Mouse (Mus musculus) limb, embryonic 13.5 days (tissue): Measurements from ENCODE around the gene Sox5. TPM values are rescaled to one million over a fixed set of nuclear protein-coding genes. Genes with fewer than 3 reads are reported as not detected.

Source experiments
- ATAC-seq: fragments of 200-750 bp; cut with Nextera tagmentation; 2 replicates; pipeline ENCODE4 v1.8.0; 2017; ENCODE audit warnings: low read depth, moderate number of reproducible peaks, moderate TSS enrichment; ENCODE audit not compliant: low FRiP score
- H3K27ac ChIP-seq: fragments of 300-500 bp; sonication (generic); 2 replicates; pipeline ENCODE4 v1.5.1; 2015; ENCODE audit warnings: inconsistent platforms, mild to moderate bottlenecking, moderate library complexity
- H3K27me3 ChIP-seq: fragments of 300-500 bp; sonication (generic); 2 replicates; pipeline ENCODE4 v1.6.1; 2015; ENCODE audit warnings: mild to moderate bottlenecking, inconsistent platforms
- H3K36me3 ChIP-seq: fragments of 300-500 bp; sonication (generic); 2 replicates; pipeline ENCODE4 v1.6.1; 2015; ENCODE audit warnings: inconsistent platforms, mild to moderate bottlenecking, moderate library complexity
- H3K4me1 ChIP-seq: fragments of 300-500 bp; sonication (generic); 2 replicates; pipeline ENCODE4 v1.6.1; 2015; ENCODE audit warnings: inconsistent platforms
- H3K4me2 ChIP-seq: fragments of 300-500 bp; sonication (generic); replicated peaks from 2 replicates; pipeline ENCODE4 v1.6.1; 2015; ENCODE audit warnings: inconsistent platforms, mild to moderate bottlenecking, moderate library complexity
- H3K4me3 ChIP-seq: fragments of 300-500 bp; sonication (generic); 2 replicates; pipeline ENCODE4 v1.5.1; 2015; ENCODE audit warnings: moderate library complexity, mild to moderate bottlenecking, inconsistent platforms
- H3K9ac ChIP-seq: fragments of 300-500 bp; sonication (generic); 2 replicates; pipeline ENCODE4 v1.6.1; 2015; ENCODE audit warnings: mild to moderate bottlenecking, inconsistent platforms
- H3K9me3 ChIP-seq: fragments of 300-500 bp; sonication (generic); 2 replicates; pipeline ENCODE4 v1.6.1; 2016; ENCODE audit warnings: inconsistent platforms
- WGBS: fragments of 180-500 bp; shearing (Covaris S2); methylation state at CpG from one replicate; pipeline ENCODE4 v1.1.7; 2015; 5-methylcytosine and 5-hydroxymethylcytosine counted together
- polyA plus RNA-seq: library from polyadenylated mRNA; unstranded; fragments of >200 nt; fragmentation: Nextera tagmentation; extraction: Ambion mirVana; gene quantifications from 2 replicates; pipeline ENCODE4 v1.2.1, GENCODE M21; 2015

Gene Sox5
- polyA plus RNA-seq, 1 experiment from 2014 or later, result 89.0 TPM

DNA sequence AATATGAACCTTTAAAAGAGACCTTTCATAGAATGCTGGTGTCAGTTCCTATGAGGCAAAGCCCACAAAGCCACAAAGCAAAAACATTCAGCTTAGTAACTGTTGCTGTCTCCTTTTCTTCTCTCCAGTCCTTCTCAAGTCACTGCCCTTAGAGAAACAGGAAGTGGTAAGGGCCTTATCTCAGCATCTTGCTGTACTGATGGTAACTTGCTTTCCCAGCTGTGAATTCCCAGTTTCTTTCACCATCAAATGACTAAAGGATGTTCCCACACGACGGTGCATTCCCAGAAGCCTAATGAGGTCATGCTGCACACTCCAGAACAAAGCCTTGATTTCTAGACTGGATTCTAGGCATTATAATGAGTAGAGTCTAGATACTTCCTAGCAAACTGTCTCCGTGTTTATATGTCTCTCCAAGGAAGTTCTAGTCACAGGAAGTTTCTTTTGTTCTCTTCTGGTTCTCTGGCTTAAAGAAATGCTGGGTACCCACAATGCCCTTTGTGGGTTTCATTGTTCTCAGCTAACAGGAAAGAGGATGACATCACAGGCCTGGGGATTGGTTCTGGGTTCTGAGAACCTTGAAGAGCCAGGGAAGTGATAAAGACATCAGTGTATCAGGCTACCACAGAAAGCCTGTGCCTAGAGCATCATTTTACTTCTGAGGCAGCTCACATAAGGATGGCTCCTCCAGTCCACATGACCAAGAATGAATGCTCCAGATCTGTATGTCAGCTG lies 111.2 kb downstream of the Sox5 start:
- Histone ChIP-seq H3K4me3 (no peak overlapping the region), H3K27ac (no peak overlapping the region), H3K36me3 (no peaks in the 10 kb centered on the region), H3K9ac (no peak overlapping the region), H3K27me3 (no peaks in the 10 kb centered on the region), H3K9me3 (0 out of 2 replicates have a peak, but pooled peaks cover 3% of the 10 kb centered on the region), H3K4me1 (no peaks in the 10 kb centered on the region), H3K4me2 (no peak overlapping the region)
- WGBS, result 70% methylated on average over 3 of the region's 3 CpGs
- no peak for ATAC-seq

DNA sequence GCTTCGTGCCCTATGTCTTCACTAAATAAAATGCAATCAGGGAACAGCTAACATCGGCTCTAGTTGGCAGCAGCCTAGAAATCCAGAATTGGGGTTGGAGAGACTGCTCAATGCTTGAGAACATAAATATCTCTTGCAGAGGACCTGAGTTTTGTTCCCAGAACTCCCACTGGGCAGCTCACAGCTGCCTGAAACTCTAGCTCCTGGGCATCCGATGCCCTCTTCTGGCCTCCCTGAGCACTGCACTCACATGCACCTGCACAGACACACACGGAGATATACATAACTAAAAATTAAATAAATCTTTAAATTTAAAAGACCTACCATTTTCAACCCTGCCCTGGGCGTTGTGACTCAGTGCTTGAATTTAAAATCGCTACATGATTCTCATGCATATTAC lies 115.2 kb downstream of the Sox5 start:
- no peak overlapping the region for H3K4me2 ChIP-seq
- WGBS, result 94% methylated on average over 6 of the region's 6 CpGs
- H3K36me3 ChIP-seq, result no peaks in the 10 kb centered on the region
- H3K27me3 ChIP-seq, result no peaks in the 10 kb centered on the region
- H3K4me3 ChIP-seq, result no peak overlapping the region
- H3K9me3 ChIP-seq, result 0 out of 2 replicates have a peak, but pooled peaks cover 3% of the 10 kb centered on the region
- no peak overlapping the region for H3K27ac ChIP-seq
- ATAC-seq, result no peak
- no peak overlapping the region for H3K9ac ChIP-seq
- no peaks in the 10 kb centered on the region for H3K4me1 ChIP-seq

- Histone ChIP-seq H3K4me1 (peaks cover 17% of the 10 kb centered on the region), H3K4me2 (no peak overlapping the region), H3K27me3 (no peaks in the 10 kb centered on the region), H3K9me3 (0 out of 2 replicates have a peak, but pooled peaks cover 3% of the 10 kb centered on the region), H3K36me3 (no peaks in the 10 kb centered on the region), H3K9ac (no peak overlapping the region), H3K4me3 (no peak overlapping the region), H3K27ac (no peak overlapping the region)
- ATAC-seq, result no peak
- WGBS, result 81% methylated on average over 9 of the region's 9 CpGs
These were observed 117.0 kb downstream of the Sox5 start for GRCm38 (mm10) chr6:144664765-144665164.

GRCm38 (mm10) chr6:144663516-144664074 lies 118.2 kb downstream of the Sox5 start:
- WGBS, result 63% methylated on average over 4 of the region's 4 CpGs
- Histone ChIP-seq H3K27ac (no peak overlapping the region), H3K36me3 (no peaks in the 10 kb centered on the region), H3K4me1 (peaks cover 25% of the 10 kb centered on the region), H3K9me3 (0 out of 2 replicates have a peak, but pooled peaks cover 3% of the 10 kb centered on the region), H3K4me2 (no peak overlapping the region), H3K9ac (no peak overlapping the region), H3K4me3 (no peak overlapping the region), H3K27me3 (no peaks in the 10 kb centered on the region)
- ATAC-seq, result no peak

GRCm38 (mm10) chr6:144659115-144660108 lies 122.4 kb downstream of the Sox5 start:
- H3K4me2 ChIP-seq, result no peak overlapping the region
- 76% methylated on average over 10 of the region's 10 CpGs for WGBS
- no peaks in the 10 kb centered on the region for H3K27me3 ChIP-seq
- H3K4me1 ChIP-seq, result peaks cover 25% of the 10 kb centered on the region
- H3K9ac ChIP-seq, result no peak overlapping the region
- H3K36me3 ChIP-seq, result no peaks in the 10 kb centered on the region
- no peak overlapping the region for H3K4me3 ChIP-seq
- peak; percentile 44; the same call in 1 of the 2 replicates for ATAC-seq
- H3K27ac ChIP-seq, result no peak overlapping the region
- H3K9me3 ChIP-seq, result no peaks in the 10 kb centered on the region

GRCm38 (mm10) chr6:144652876-144653275 lies 128.9 kb downstream of the Sox5 start:
- no peaks in the 10 kb centered on the region for H3K36me3 ChIP-seq
- peaks cover 11% of the 10 kb centered on the region for H3K4me1 ChIP-seq
- no peak overlapping the region for H3K4me2 ChIP-seq
- 71% methylated on average over 5 of the region's 5 CpGs for WGBS
- no peaks in the 10 kb centered on the region for H3K9me3 ChIP-seq
- H3K27ac ChIP-seq, result no peak overlapping the region
- no peak overlapping the region for H3K9ac ChIP-seq
- no peak overlapping the region for H3K4me3 ChIP-seq
- no peaks in the 10 kb centered on the region for H3K27me3 ChIP-seq
- no peak for ATAC-seq

GRCm38 (mm10) chr6:144648896-144649295 lies 132.9 kb downstream of the Sox5 start:
- Histone ChIP-seq H3K9ac (no peak overlapping the region), H3K4me2 (no peak overlapping the region), H3K9me3 (no peaks in the 10 kb centered on the region), H3K36me3 (no peaks in the 10 kb centered on the region), H3K27me3 (no peaks in the 10 kb centered on the region), H3K27ac (no peak overlapping the region), H3K4me3 (no peak overlapping the region), H3K4me1 (peaks cover 14% of the 10 kb centered on the region)
- WGBS, result 60% methylated on average over 9 of the region's 9 CpGs
- no peak for ATAC-seq

- 27% methylated on average over 4 of the region's 4 CpGs for WGBS
- no peak overlapping the region for H3K4me3 ChIP-seq
- H3K27me3 ChIP-seq, result no peaks in the 10 kb centered on the region
- no peak overlapping the region for H3K4me2 ChIP-seq
- no peak overlapping the region for H3K27ac ChIP-seq
- no peak; the same call in 1 of the 2 replicates for ATAC-seq
- H3K4me1 ChIP-seq, result peaks cover 14% of the 10 kb centered on the region
- H3K36me3 ChIP-seq, result no peaks in the 10 kb centered on the region
- no peak overlapping the region for H3K9ac ChIP-seq
- no peaks in the 10 kb centered on the region for H3K9me3 ChIP-seq
These were observed 133.6 kb downstream of the Sox5 start for GRCm38 (mm10) chr6:144648124-144648591.

DNA sequence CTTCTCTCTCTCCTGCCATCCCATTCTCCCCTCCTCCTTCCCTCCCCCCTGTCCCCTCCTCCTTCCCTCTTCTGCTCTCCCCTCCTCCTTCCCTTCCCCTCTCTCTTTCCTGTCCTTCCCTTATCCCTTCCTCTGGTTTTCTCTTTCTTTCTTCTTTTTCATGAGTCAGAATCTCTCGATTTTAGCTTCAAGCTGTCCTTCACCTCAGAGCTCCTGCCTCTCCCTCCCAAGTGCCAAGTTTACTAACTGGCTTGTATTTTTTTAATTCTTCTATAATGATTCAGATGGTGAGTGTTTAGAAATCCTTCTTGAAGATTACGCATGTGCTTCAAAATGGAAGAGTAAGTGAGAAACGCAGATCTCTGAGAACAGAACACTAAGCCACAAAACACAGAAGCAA lies 135.4 kb downstream of the Sox5 start:
- H3K4me1 ChIP-seq, result peaks cover 26% of the 10 kb centered on the region
- no peaks in the 10 kb centered on the region for H3K27me3 ChIP-seq
- H3K4me3 ChIP-seq, result no peak overlapping the region
- no peak overlapping the region for H3K4me2 ChIP-seq
- no peak overlapping the region for H3K9ac ChIP-seq
- H3K27ac ChIP-seq, result no peak overlapping the region
- no peaks in the 10 kb centered on the region for H3K36me3 ChIP-seq
- no peaks in the 10 kb centered on the region for H3K9me3 ChIP-seq
- ATAC-seq, result no peak
- 91% methylated on average over 3 of the region's 3 CpGs for WGBS

- no peak overlapping the region for H3K9ac ChIP-seq
- H3K27ac ChIP-seq, result no peak overlapping the region
- H3K27me3 ChIP-seq, result no peaks in the 10 kb centered on the region
- H3K4me1 ChIP-seq, result peaks cover 28% of the 10 kb centered on the region
- 91% methylated on average over 4 of the region's 4 CpGs for WGBS
- H3K4me2 ChIP-seq, result no peak overlapping the region
- H3K36me3 ChIP-seq, result no peaks in the 10 kb centered on the region
- no peaks in the 10 kb centered on the region for H3K9me3 ChIP-seq
- no peak overlapping the region for H3K4me3 ChIP-seq
- no peak for ATAC-seq
These were observed 136.0 kb downstream of the Sox5 start for GRCm38 (mm10) chr6:144645796-144646195.

DNA sequence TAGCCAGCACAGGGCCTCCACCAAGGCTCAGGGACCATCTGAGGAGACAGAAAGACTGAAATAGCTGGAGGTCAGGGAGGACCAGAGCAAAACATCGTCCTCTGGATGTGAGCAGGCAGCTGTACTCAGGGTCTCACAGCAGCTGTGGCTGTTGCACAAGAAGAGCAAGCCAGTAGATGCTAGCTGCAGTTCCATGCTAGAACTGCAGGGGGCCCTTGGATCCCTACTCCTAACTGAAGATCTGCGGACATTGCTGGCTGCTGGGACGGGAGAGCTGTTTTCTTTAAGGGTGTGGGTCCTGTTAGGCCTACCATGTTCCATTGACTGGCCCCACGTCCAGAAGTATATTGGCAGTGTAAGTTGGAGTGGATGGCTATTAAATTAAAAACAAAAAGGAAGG lies 137.1 kb downstream of the Sox5 start:
- ATAC-seq, result no peak
- WGBS, result 60% methylated on average over 4 of the region's 4 CpGs
- no peaks in the 10 kb centered on the region for H3K9me3 ChIP-seq
- no peak overlapping the region for H3K4me2 ChIP-seq
- no peaks in the 10 kb centered on the region for H3K36me3 ChIP-seq
- H3K27me3 ChIP-seq, result no peaks in the 10 kb centered on the region
- H3K4me3 ChIP-seq, result no peak overlapping the region
- H3K4me1 ChIP-seq, result peaks cover 28% of the 10 kb centered on the region
- H3K9ac ChIP-seq, result no peak overlapping the region
- H3K27ac ChIP-seq, result no peak overlapping the region

DNA sequence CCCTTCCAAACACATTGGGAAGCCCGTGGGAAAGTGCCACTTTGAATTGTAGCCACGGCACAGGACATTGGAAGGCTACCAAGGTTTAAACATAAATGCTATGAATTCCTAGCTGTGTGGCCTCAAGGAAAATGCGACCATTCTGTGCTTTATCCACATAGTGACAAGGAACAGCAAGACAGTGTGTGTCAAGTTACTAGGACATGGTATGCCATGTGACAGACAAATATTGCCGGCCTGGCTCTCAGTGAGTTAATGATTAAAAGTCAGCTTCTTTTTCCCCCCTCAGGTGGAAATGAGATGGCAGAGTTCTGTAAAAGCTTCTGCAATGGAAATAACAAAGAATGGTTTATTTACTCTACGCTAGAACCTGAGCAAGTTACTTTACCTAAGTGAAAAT lies 138.2 kb downstream of the Sox5 start:
- WGBS, result 83% methylated on average over 5 of the region's 5 CpGs
- no peak overlapping the region for H3K9ac ChIP-seq
- peaks cover 24% of the 10 kb centered on the region for H3K4me1 ChIP-seq
- H3K4me3 ChIP-seq, result no peak overlapping the region
- H3K27me3 ChIP-seq, result no peaks in the 10 kb centered on the region
- no peak overlapping the region for H3K4me2 ChIP-seq
- no peak for ATAC-seq
- H3K36me3 ChIP-seq, result no peaks in the 10 kb centered on the region
- no peaks in the 10 kb centered on the region for H3K9me3 ChIP-seq
- H3K27ac ChIP-seq, result no peak overlapping the region
